Mouse (Mus musculus) cerebellum, adult 2 months (tissue): ENCODE data around the gene H3f3b. TPM values are rescaled to one million over a fixed set of nuclear protein-coding genes. Genes with fewer than 3 reads are reported as not detected.

Experiments
- DNase-seq, 2 experiments: peaks; one replicate each; pipeline ENCODE4 v3.0.0; 2021
- H3K27ac ChIP-seq: fragments of 200-500 bp; 2 replicates; pipeline ENCODE4 v1.5.1; 2012; ENCODE audit warnings: low read length, control low read depth, inconsistent platforms; ENCODE audit not compliant: insufficient read depth
- H3K27me3 ChIP-seq: fragments of 200-500 bp; 2 replicates; pipeline ENCODE4 v1.6.1; 2012; ENCODE audit warnings: inconsistent platforms, mild to moderate bottlenecking, low read length, moderate library complexity; ENCODE audit not compliant: control insufficient read depth, insufficient read depth
- H3K4me1 ChIP-seq: fragments of 200-500 bp; 2 replicates; pipeline ENCODE4 v1.6.1; 2011; ENCODE audit warnings: low read length; ENCODE audit not compliant: control insufficient read depth, insufficient read depth
- H3K4me3 ChIP-seq: fragments of 200-500 bp; replicated peaks from 2 replicates; pipeline ENCODE3; 2011; ENCODE audit warnings: mild to moderate bottlenecking, low read depth, low read length, control low read depth; ENCODE audit not compliant: insufficient read depth
- CTCF ChIP-seq: fragments of 200-500 bp; IDR thresholded peaks from 2 replicates; pipeline ENCODE4 v1.5.1; 2011; ENCODE audit warnings: low read depth, mild to moderate bottlenecking, control low read depth, low read length, moderate library complexity, borderline replicate concordance; ENCODE audit not compliant: insufficient read depth
- POLR2A ChIP-seq: fragments of 200-500 bp; IDR thresholded peaks from 2 replicates; pipeline ENCODE4 v1.6.1; 2011; ENCODE audit warnings: low read length, control low read depth, borderline replicate concordance; ENCODE audit not compliant: insufficient read depth
- WGBS: fragments of 180-500 bp; shearing (Covaris S2); methylation state at CpG from one replicate; pipeline ENCODE4 v1.1.7; 2018; 5-methylcytosine and 5-hydroxymethylcytosine counted together
- polyA plus RNA-seq: library from polyadenylated mRNA; depleted of rRNA; stranded (reverse); fragments of >200 nt; gene quantifications from 2 replicates; pipeline ENCODE4 v1.2.3, GENCODE M21; 2012

The H3f3b gene
- polyA plus RNA-seq, 1 experiment = 456 TPM

DNA sequence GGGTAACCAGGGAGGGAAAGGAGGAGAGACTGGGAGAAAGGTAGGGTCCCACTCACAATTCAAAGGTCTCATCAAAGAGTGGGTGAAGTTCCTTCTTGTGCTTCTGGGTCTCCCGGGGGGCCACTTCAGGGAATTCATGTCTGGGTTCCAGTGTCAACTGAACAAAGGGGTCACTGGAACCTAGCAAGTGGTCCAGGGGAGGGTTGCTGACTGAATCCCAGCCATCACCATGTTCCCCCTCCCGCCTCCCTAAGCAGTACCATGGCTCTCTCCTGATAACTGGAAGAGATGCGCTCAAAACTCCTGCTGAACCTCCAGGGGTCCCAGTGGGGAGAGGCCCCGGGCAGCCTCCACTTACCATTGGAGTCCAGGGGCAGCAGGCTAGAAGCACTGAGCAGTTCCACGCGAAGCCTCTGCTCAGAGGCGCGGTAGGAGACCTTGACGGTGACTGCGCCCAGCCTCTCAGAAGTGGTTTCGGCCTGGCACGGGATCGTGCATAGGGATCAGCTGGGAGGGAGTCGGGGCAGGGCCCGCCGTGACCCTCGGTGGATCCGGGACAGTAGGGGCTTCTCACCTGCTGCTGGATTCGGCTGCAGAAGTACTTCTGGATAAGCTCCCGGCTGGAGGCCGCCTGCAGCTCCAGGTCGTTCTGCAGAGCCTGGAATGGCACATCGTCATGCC, 36.6 kb upstream of the H3f3b start:
- WGBS = 46% methylated on average over 23 of the region's 23 CpGs
- Histone ChIP-seq H3K4me1 (peaks cover 61% of the 10 kb centered on the region), H3K4me3 (peak overlapping the region; percentile 9), H3K27ac (peak overlapping the region; percentile 92), H3K27me3 (no peaks in the 10 kb centered on the region)
- no peak for TF ChIP-seq CTCF
- peak; percentile 51 to 64 for DNase-seq

DNA sequence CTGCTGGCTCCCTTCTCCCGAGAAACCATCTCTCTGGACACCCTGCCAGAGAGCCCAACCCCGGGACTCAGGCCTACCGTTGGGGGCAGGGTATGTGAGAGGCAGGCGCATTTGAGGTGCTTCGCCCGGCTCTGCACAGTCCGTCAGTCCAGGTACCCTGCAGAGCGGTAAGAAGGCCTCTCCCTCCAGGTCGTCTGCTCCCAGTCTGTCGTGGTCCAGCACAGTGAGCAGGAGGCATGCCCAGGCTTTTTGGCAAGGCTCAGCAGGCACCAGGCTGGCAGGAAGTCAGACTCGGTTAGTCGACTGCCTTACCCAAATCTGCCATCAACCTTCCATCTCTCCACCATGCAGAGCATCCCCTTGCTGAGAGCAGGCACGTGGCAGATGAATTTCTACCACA, 35.8 kb upstream of the H3f3b start:
- Histone ChIP-seq H3K27me3 (no peaks in the 10 kb centered on the region), H3K4me1 (peaks cover 65% of the 10 kb centered on the region), H3K4me3 (no peak overlapping the region), H3K27ac (peak overlapping the region; percentile 92)
- peak; percentile 97 to 99 for DNase-seq
- no peak for TF ChIP-seq POLR2A
- 0 out of 2 replicates have a peak, but pooled peaks have one; percentile 15 for TF ChIP-seq CTCF
- 1% methylated on average over 13 of the region's 13 CpGs for WGBS

DNA sequence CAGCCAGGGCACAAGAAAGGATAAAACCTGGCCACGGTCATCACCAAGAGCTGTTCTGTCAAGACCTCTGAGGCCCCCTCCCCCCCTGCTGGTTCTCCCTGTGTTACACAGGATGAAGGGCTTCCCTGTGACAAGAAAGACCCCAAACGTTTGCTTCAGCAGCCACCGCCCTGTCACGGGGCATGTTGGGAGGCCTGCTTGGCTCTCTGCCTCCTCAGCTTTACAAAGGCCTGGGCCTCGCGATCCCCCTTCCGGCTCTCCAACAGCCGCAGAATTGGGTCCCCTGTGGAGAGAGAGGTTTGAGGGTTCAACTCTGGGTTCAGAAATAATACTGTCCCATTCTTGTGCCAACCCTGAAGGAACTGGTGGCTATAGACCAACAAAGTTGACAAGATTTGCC, 34.8 kb upstream of the H3f3b start:
- DNase-seq = peak; percentile 65 to 66
- Histone ChIP-seq H3K27me3 (no peaks in the 10 kb centered on the region), H3K4me3 (no peak overlapping the region), H3K4me1 (peaks cover 76% of the 10 kb centered on the region), H3K27ac (peak overlapping the region; percentile 92)
- 5% methylated on average over 8 of the region's 8 CpGs for WGBS
- TF ChIP-seq CTCF (no peak), POLR2A (no peak)

DNA sequence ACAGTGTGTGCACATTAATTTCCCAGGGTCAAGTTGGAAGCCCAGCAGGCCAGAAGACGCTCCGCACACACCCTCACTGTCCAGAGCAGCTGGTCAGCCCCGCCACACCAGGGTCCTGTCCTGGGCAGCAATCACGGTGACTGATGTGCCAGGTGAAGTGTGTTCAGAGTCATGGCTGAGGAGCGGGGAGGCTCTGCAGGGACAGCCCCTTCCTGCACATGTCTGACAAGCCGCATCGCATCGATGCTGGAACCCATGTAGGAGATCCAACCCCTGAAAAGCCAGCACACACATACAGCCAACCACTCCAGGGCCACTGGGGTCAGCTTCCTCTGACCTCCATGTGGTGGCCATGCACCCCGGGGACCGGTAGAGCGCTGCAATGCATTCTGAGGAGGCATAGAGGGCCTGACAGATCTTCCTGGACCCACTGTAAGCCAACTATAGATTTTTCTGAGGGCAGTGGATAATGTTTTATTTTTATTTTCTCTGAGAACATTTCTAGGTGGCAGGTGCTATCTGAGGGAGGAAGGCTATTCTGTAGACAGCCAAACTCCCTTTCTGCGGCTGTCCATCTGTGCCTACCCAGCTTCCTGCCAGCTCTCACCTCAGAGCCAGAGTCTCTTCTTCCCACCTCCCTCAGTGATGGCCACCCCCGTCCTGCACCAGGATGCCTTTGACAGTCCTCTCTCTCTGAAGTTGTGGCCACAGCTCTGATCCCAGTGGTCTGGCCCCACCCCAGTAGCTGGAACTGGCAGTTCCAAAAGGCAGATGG, 34.1 kb upstream of the H3f3b start:
- peak; percentile 85 to 91 for DNase-seq
- Histone ChIP-seq H3K27ac (peak overlapping the region; percentile 92), H3K27me3 (no peaks in the 10 kb centered on the region), H3K4me1 (peaks cover 82% of the 10 kb centered on the region), H3K4me3 (peak overlapping the region; percentile 4)
- 12% methylated on average over 13 of the region's 13 CpGs for WGBS
- peak; percentile 29; the same call in 1 of the 2 replicates for TF ChIP-seq POLR2A
- TF ChIP-seq CTCF = no peak

DNA sequence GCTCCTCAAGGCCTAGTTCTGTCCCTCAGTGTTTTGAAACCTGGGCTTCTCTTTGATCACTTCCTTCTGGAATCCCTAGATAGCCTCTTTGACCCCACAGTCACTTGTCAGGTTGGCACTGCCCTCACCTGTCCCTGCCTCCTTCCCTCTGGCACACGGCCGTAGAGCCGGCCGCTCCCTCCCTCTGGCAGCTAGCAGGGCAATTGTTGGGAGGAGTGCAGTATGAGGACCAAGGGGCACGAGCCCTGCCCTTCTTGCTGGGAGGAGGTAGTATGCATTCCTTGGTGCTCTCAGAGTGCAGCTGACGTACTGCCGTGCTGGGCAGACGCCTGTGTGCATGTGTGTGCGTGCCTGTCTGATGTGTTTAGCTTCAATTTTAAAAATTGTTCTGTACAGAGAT, 32.8 kb upstream of the H3f3b start:
- Histone ChIP-seq H3K27me3 (no peaks in the 10 kb centered on the region), H3K4me3 (no peak overlapping the region), H3K4me1 (peaks cover 84% of the 10 kb centered on the region), H3K27ac (peak overlapping the region; percentile 92)
- peak; percentile 62 to 68 for DNase-seq
- WGBS = 21% methylated on average over 9 of the region's 9 CpGs
- TF ChIP-seq CTCF (no peak), POLR2A (no peak)

DNA sequence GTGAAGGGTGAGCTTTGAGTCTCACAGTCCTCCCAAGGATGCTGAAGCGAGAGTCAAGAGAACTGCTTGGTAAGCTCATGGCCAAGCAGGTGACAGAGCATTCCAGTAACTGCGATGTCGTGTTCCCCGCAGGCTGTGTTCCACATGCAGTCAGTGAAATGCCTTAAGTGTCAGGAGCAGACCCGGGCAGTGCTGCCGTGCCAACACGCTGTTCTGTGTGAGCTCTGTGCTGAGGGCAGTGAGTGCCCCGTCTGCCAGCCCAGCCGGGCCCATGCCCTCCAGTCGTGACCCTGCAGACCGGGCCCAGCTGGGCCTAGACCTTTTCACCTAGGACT, 31.9 kb upstream of the H3f3b start:
- 31% methylated on average over 11 of the region's 11 CpGs for WGBS
- Histone ChIP-seq H3K4me3 (no peak overlapping the region), H3K27me3 (no peaks in the 10 kb centered on the region), H3K27ac (peak overlapping the region; percentile 58), H3K4me1 (peaks cover 75% of the 10 kb centered on the region)
- TF ChIP-seq CTCF (no peak), POLR2A (no peak)
- DNase-seq = peak; percentile 45 to 50

DNA sequence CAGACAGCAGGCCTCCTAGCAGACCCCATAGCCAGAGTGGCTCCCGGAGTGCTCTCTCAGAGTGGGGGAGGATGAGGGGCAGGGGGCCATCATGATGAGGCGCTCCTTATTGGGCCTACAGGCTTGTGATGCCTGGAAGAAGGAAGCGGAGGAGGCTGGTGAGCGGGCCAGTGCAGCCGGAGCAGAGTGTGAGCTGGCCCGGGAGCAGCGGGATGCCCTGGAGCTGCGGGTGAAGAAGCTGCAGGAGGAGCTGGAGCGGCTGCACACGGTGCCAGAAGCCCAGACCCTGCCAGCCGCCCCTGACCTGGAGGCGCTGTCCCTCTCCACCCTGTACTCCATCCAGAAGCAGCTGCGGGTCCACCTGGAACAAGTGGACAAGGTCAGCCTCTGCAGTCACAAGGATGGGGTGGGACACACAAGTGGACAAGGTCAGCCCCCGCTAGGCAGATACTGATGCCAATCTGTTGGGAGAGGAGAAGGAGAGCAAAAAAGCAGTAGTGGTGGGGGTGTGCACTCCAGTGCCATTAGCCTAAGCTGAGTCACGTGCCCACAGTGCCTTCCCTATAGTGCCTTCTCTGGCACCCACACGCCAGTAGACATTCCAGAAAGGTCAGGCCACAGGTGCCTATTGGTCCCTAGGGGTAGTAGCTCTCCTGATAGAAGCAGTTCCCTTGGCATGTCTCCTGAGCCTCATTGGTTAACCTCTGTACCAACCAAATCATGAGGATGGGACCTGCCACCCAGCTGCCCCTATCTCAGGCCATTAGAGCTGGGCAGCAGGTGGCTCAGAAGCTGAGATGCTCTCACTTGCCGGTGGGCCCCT, 31.3 kb upstream of the H3f3b start:
- TF ChIP-seq POLR2A = no peak
- TF ChIP-seq CTCF = no peak
- Histone ChIP-seq H3K27me3 (no peaks in the 10 kb centered on the region), H3K4me3 (no peak overlapping the region), H3K27ac (peak overlapping the region; percentile 58), H3K4me1 (peaks cover 70% of the 10 kb centered on the region)
- 46% methylated on average over 17 of the region's 17 CpGs for WGBS
- DNase-seq = peak in 1 of 2 experiments; percentile 51

DNA sequence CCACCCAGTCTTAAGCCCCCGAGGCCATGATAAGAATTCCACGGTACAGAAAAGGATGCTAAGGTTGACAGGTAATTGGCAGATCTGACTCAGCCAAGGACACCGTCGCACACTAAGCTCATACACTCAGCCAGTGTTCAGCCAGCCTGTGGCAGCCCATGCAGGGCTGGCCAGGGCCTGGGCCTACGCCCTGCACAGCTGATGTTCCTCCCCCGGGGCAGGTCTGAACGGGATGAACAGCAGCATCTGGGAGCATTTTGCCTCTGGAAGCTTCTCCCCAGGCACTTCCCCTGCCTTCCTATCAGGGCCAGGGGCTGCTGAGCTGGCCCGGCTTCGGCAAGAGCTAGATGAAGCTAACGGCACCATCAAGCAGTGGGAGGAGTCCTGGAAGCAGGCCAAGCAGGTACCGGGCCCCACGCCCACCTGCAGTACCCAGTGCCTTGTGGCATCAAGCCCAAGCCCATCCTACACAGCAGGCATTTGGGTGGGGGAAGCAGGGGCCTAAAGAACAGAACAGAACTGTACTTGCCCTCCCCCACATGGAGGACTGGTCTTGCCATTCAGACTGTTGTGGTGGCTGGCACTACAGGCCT, 30.4 kb upstream of the H3f3b start:
- Histone ChIP-seq H3K27me3 (no peaks in the 10 kb centered on the region), H3K27ac (peak overlapping the region; percentile 58), H3K4me1 (peaks cover 64% of the 10 kb centered on the region), H3K4me3 (no peak overlapping the region)
- WGBS = 39% methylated on average over 12 of the region's 12 CpGs
- no peak for DNase-seq
- TF ChIP-seq POLR2A = no peak
- no peak for TF ChIP-seq CTCF
